Mouse (Mus musculus): ENCODE measurements around the gene Eva1b.
"Not testable (repeated sequence)": the region's sequence is repeated elsewhere in the genome, so short reads cannot be mapped to it uniquely, and the experiment has no call there.

GRCm38 (mm10) chr4:126165092-126165491, 17.5 kb downstream of the Eva1b start:
- not testable (repeated sequence) for TF ChIP-seq CTCF (IDR thresholded peaks at IDR 0.05; ENCODE audit: control insufficient read depth, insufficient read depth, insufficient read length); MYOG (IDR thresholded peaks at IDR 0.05; ENCODE audit: control insufficient read depth, extremely low read depth, insufficient read length); USF1 (IDR thresholded peaks at IDR 0.05; ENCODE audit: low read depth); MAX (IDR thresholded peaks at IDR 0.05); FOSL1 (IDR thresholded peaks at IDR 0.05; ENCODE audit: insufficient read depth, low read length, poor library complexity, severe bottlenecking); CEBPB (IDR thresholded peaks at IDR 0.05; ENCODE audit: low read depth); MYOD1 (IDR thresholded peaks at IDR 0.05; ENCODE audit: control insufficient read depth, insufficient read length, low read depth)
